Mouse (Mus musculus) liver, postnatal 0 days (tissue): ENCODE measurements around the gene Cfap70. TPM values are rescaled to one million over a fixed set of nuclear protein-coding genes. Genes with fewer than 3 reads are reported as not detected.

ENCODE experiments used
- ATAC-seq: fragments of 200-750 bp; cut with Nextera tagmentation; 2 replicates; pipeline ENCODE4 v1.8.0; 2017; ENCODE audit warnings: mild to moderate bottlenecking, moderate library complexity
- DNase-seq: peaks from one replicate; pipeline ENCODE4 v3.0.0-alpha.2; 2016
- H3K27ac ChIP-seq: fragments of 300-500 bp; sonication (generic); 2 replicates; pipeline ENCODE4 v1.5.1; 2014; ENCODE audit warnings: antibody characterized with exemption, moderate library complexity, mild to moderate bottlenecking, low read depth
- H3K27me3 ChIP-seq: fragments of 300-500 bp; sonication (generic); 2 replicates; pipeline ENCODE4 v1.6.1; 2014; ENCODE audit warnings: low read length, control low read depth, mixed read lengths; ENCODE audit not compliant: insufficient read depth
- H3K36me3 ChIP-seq: fragments of 300-500 bp; sonication (generic); replicated peaks from 2 replicates; pipeline ENCODE4 v1.6.1; 2014; ENCODE audit warnings: mild to moderate bottlenecking, control low read depth, low read length, moderate library complexity, mixed read lengths; ENCODE audit not compliant: insufficient read depth
- H3K4me1 ChIP-seq: fragments of 300-500 bp; sonication (generic); 2 replicates; pipeline ENCODE4 v1.6.1; 2014; ENCODE audit warnings: antibody characterized with exemption, mild to moderate bottlenecking, control low read depth; ENCODE audit not compliant: insufficient read depth
- H3K4me2 ChIP-seq: fragments of 300-500 bp; sonication (generic); 2 replicates; pipeline ENCODE4 v1.6.1; 2014; ENCODE audit warnings: low read depth, mild to moderate bottlenecking, low read length, moderate library complexity, mixed read lengths
- H3K4me3 ChIP-seq: fragments of 300-500 bp; sonication (generic); 2 replicates; pipeline ENCODE4 v1.5.1; 2014; ENCODE audit warnings: low read depth, low read length
- H3K9ac ChIP-seq: fragments of 300-500 bp; sonication (generic); replicated peaks from 2 replicates; pipeline ENCODE4 v1.6.1; 2014; ENCODE audit warnings: mild to moderate bottlenecking, moderate library complexity
- H3K9me3 ChIP-seq: fragments of 300-500 bp; sonication (generic); 2 replicates; pipeline ENCODE4 v1.6.1; 2016; ENCODE audit warnings: mild to moderate bottlenecking, control low read depth, low read length, mixed read lengths
- CTCF ChIP-seq: sonication (generic); IDR thresholded peaks from 2 replicates; pipeline ENCODE4 v1.5.1; 2016; ENCODE audit warnings: antibody characterized with exemption, low read depth
- EP300 ChIP-seq: IDR thresholded peaks from 2 replicates; pipeline ENCODE4 v1.6.1; 2016; ENCODE audit warnings: antibody characterized with exemption, low read depth, mild to moderate bottlenecking
- WGBS: fragments of 180-500 bp; shearing (Covaris S2); extraction: QIAGEN DNeasy Blood & Tissue Kit; methylation state at CpG from one replicate; pipeline ENCODE4 v1.1.7; 2014; ENCODE audit not compliant: insufficient replicate concordance; 5-methylcytosine and 5-hydroxymethylcytosine counted together
- polyA plus RNA-seq: library from polyadenylated mRNA; unstranded; fragments of >200 nt; fragmentation: Nextera tagmentation; extraction: Ambion mirVana; gene quantifications from 2 replicates; pipeline ENCODE4 v1.2.1, GENCODE M21; 2015

Cfap70 gene
- polyA plus RNA-seq, 1 experiment from 2014 or later: 0.11 TPM

DNA sequence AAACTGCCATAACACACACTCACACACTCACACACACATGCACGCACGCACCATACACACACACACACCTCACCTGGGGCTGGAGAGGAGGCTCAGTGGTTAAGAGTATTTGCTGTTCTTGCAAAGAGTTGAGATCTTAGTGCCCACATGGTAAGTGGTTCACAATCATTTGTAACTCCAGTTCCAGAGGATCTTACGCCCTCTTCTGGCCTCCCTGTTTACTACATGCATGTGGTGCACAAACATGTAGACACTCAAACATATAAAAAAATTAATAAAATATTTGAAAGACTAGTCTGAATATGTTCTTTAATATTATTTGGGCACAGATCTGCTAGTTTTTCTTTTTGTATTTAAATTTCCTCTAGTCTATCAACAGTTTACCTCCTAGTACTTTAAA, 83.8 kb downstream of the Cfap70 start:
- Histone ChIP-seq H3K9ac (no peak overlapping the region), H3K27ac (no peak overlapping the region), H3K36me3 (peaks cover 16% of the 10 kb centered on the region), H3K27me3 (no peaks in the 10 kb centered on the region), H3K4me3 (no peak overlapping the region), H3K4me2 (no peak overlapping the region), H3K4me1 (no peaks in the 10 kb centered on the region), H3K9me3 (no peaks in the 10 kb centered on the region)
- TF ChIP-seq EP300 (no peak), CTCF (peak; percentile 49)
- ATAC-seq (no peak), DNase-seq (peak; percentile 39)
- WGBS: 97% methylated on average over 3 of the region's 3 CpGs

DNA sequence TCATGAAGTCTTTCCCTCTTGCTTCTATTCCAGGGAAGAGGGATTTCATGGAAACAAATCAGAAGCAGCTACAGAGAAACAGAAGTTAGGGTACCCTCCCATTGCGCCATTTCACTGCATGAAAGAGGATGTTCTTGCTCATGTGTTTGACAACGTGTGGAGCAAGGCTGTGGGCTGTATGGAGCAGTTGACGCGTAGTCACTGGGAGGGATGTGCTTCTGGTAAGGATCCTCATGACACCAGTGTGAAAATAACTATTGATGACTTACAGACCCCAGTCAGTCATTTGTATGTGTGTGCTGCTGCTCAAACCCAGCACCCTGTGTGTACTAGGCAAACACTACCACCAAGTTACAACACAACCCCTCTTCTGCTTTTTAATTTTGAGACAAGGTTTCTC, 88.8 kb downstream of the Cfap70 start:
- Histone ChIP-seq H3K4me3 (no peak overlapping the region), H3K9me3 (no peaks in the 10 kb centered on the region), H3K36me3 (peaks cover 30% of the 10 kb centered on the region), H3K4me1 (no peaks in the 10 kb centered on the region), H3K9ac (no peak overlapping the region), H3K27ac (0 out of 2 replicates have a peak overlapping the region, but pooled peaks have one; percentile 22), H3K27me3 (no peaks in the 10 kb centered on the region), H3K4me2 (no peak overlapping the region)
- no peak for TF ChIP-seq CTCF
- TF ChIP-seq EP300: no peak
- 78% methylated on average over 4 of the region's 4 CpGs for WGBS
- DNase-seq (peak; percentile 28), ATAC-seq (no peak)

DNA sequence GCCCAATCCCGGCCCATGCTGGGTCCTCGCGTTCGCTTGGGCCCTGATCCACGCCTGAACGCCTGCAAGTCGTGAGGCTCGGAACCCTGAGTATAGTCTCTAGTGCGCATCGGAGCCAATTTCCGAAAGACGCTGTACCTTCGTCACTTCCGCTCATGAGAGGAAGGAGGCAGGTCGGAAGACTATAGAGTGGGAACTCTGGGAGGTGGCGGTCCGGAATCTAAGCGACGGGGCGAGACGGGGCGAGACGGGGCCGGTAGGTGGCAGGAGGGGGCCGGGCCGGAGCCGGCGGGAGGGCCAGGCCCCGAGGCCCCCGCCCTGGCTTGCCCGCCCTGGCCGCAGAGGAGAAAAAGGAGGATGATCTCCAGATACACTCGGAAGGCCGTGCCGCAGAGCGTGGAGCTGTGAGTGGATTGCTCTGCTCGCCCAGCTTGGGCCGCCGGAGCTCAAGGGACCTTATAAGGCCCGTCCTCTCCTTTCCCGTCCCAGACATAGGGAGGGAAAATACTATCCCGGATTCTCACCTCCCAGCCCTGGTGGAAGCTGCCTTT, 104.0 kb downstream of the Cfap70 start, which contains the start of the genes Ecd and Fam149b:
TSS of gene Ecd (minus strand) at position 131 of the 551 bp plus-strand sequence.
TSS of gene Fam149b (plus strand) at position 172 of the 551 bp plus-strand sequence.
- Histone ChIP-seq H3K27ac (peak within 1 kb of the TSS; percentile 88), H3K36me3 (peaks cover 10% of the 10 kb centered on the region), H3K4me3 (peak within 1 kb of the TSS; percentile 76), H3K4me2 (peak within 1 kb of the TSS; percentile 83), H3K9me3 (no peaks in the 10 kb centered on the region), H3K9ac (peak within 1 kb of the TSS; percentile 93), H3K4me1 (peaks cover 18% of the 10 kb centered on the region; the same call in 1 of the 2 replicates), H3K27me3 (no peaks in the 10 kb centered on the region)
- 2% methylated on average over 40 of the region's 42 CpGs for WGBS
- TF ChIP-seq CTCF (peak; percentile 77), EP300 (no peak)
- ATAC-seq: peak; percentile 97
- DNase-seq: peak; percentile 94

DNA sequence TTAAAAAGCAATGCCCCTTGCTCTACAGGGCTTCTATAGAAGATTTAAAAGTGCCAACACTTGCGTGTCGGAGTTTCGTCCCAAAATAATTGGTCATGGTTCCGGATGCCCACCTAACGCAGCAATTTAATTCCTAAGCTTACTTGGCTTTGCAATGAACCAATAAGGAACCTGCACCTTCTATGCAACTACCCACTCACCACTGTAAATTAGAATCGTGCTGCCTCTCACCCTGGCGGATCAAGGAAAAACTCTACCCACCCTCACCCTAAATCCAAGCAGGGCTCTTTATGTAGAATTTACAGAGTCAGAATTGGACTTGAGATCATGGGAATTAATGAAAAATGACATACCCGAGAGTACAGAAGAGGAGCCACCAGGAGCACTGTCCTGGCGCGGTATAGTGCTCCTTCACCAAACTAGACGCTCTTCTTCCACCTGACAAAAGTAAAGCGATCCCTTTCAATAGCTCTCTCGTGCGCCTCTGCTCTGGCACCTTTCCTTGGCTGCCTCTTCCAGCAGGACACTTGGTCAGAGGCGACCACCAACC, 104.5 kb downstream of the Cfap70 start:
- peak; percentile 53 for ATAC-seq
- peaks cover 18% of the 10 kb centered on the region; the same call in 1 of the 2 replicates for H3K4me1 ChIP-seq
- H3K9me3 ChIP-seq: no peaks in the 10 kb centered on the region
- peak overlapping the region; percentile 86 for H3K27ac ChIP-seq
- 3% methylated on average over 15 of the region's 15 CpGs for WGBS
- H3K9ac ChIP-seq: peak overlapping the region; percentile 93
- no peaks in the 10 kb centered on the region for H3K27me3 ChIP-seq
- H3K4me2 ChIP-seq: peak overlapping the region; percentile 83
- peak overlapping the region; percentile 76 for H3K4me3 ChIP-seq
- no peak for TF ChIP-seq CTCF
- TF ChIP-seq EP300: no peak
- peaks cover 8% of the 10 kb centered on the region for H3K36me3 ChIP-seq
- DNase-seq: no peak

DNA sequence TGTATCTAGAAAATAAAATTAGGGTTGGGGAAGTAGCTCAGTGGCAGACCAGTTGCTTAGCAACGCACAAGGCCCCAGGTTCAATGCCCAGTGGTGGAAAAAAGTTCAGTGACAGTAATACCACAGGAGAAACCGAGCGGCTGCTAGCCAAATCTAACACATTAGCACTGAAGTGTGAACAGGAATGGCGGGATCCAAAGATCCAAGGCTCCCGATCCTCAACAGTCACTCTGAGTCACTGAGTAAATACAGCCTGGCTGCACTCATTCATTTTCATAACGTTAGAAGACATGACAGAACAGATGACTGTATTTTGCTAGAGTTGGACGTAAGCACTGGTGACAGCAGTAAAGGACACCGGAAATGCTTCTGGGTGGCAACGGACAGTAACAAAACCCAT, 106.1 kb downstream of the Cfap70 start:
- no peak for ATAC-seq

More for the DNA sequence above, 106.1 kb downstream of the Cfap70 start:
- H3K4me2 ChIP-seq: no peak overlapping the region
- H3K27ac ChIP-seq: no peak overlapping the region; the same call in 1 of the 2 replicates
- no peak overlapping the region for H3K4me3 ChIP-seq
- no peak overlapping the region for H3K9ac ChIP-seq
- peaks cover 18% of the 10 kb centered on the region; the same call in 1 of the 2 replicates for H3K4me1 ChIP-seq
- 84% methylated on average over 9 of the region's 9 CpGs for WGBS
- H3K9me3 ChIP-seq: no peaks in the 10 kb centered on the region
- H3K36me3 ChIP-seq: peaks cover 19% of the 10 kb centered on the region
- TF ChIP-seq CTCF (no peak), EP300 (no peak)
- no peaks in the 10 kb centered on the region for H3K27me3 ChIP-seq
- DNase-seq: no peak

Other genes with a start within 250 kb of the Cfap70 start
- gene Kcnk16, start 183.0 kb downstream of the Cfap70 start, polyA plus RNA-seq: 1.4 and 2.0 TPM in 2 replicates
- gene Nudt13, start 157.5 kb downstream of the Cfap70 start, polyA plus RNA-seq: 3.8 and 5.5 TPM in 2 replicates
- gene Ecd, start 104.1 kb downstream of the Cfap70 start, polyA plus RNA-seq: 19.8 and 23.0 TPM in 2 replicates
- gene Fam149b, start 104.1 kb downstream of the Cfap70 start, polyA plus RNA-seq: 5.4 and 5.7 TPM in 2 replicates
- 54.9 and 56.4 TPM in 2 replicates for gene Dnajc9, start 63.3 kb downstream of the Cfap70 start, polyA plus RNA-seq
- gene Mrps16, start 58.6 kb downstream of the Cfap70 start, polyA plus RNA-seq: 47.3 and 49.9 TPM in 2 replicates
- gene Anxa7, start 27.9 kb upstream of the Cfap70 start, polyA plus RNA-seq: 26.1 and 29.2 TPM in 2 replicates
- 0.40 and 0.41 TPM in 2 replicates for gene Mss51, start 44.7 kb upstream of the Cfap70 start, polyA plus RNA-seq
- 13.6 and 14.9 TPM in 2 replicates for gene Ppp3cb, start 94.3 kb upstream of the Cfap70 start, polyA plus RNA-seq
- gene Usp54, start 188.8 kb upstream of the Cfap70 start, polyA plus RNA-seq: 0.44 and 0.58 TPM in 2 replicates
- gene Myoz1, start 204.3 kb upstream of the Cfap70 start, polyA plus RNA-seq: 0.41 and 8.8 TPM in 2 replicates
- gene Synpo2l, start 216.1 kb upstream of the Cfap70 start, polyA plus RNA-seq: 0.05 and 0.38 TPM in 2 replicates
- 30.8 and 31.3 TPM in 2 replicates for gene Sec24c, start 222.1 kb upstream of the Cfap70 start, polyA plus RNA-seq
- gene Fut11, start 242.7 kb upstream of the Cfap70 start, polyA plus RNA-seq: 4.4 and 5.1 TPM in 2 replicates